Mouse (Mus musculus) neural tube, embryonic 12.5 days (tissue): ENCODE data around the gene Gng3. TPM values are rescaled to one million over a fixed set of nuclear protein-coding genes. Genes with fewer than 3 reads are reported as not detected.
"Not testable (repeated sequence)": the region's sequence is repeated elsewhere in the genome, so short reads cannot be mapped to it uniquely, and the experiment has no call there.

Source experiments
- ATAC-seq: fragments of 200-750 bp; cut with Nextera tagmentation; 2 replicates; pipeline ENCODE4 v1.8.0; 2017; ENCODE audit warnings: low read depth, mild to moderate bottlenecking, moderate TSS enrichment, moderate library complexity; ENCODE audit not compliant: low FRiP score
- H3K27ac ChIP-seq: fragments of 300-500 bp; sonication (generic); 2 replicates; pipeline ENCODE4 v1.5.1; 2016
- H3K27me3 ChIP-seq: fragments of 300-500 bp; sonication (generic); replicated peaks from 2 replicates; pipeline ENCODE4 v1.6.1; 2016; ENCODE audit warnings: mild to moderate bottlenecking
- H3K36me3 ChIP-seq: fragments of 300-500 bp; sonication (generic); 2 replicates; pipeline ENCODE4 v1.6.1; 2016; ENCODE audit warnings: mild to moderate bottlenecking
- H3K4me1 ChIP-seq: fragments of 300-500 bp; sonication (generic); 2 replicates; pipeline ENCODE4 v1.6.1; 2016
- H3K4me2 ChIP-seq: fragments of 300-500 bp; sonication (generic); replicated peaks from 2 replicates; pipeline ENCODE4 v1.6.1; 2016; ENCODE audit warnings: mild to moderate bottlenecking
- H3K4me3 ChIP-seq: fragments of 300-500 bp; sonication (generic); 2 replicates; pipeline ENCODE4 v1.5.1; 2016
- H3K9ac ChIP-seq: fragments of 300-500 bp; sonication (generic); 2 replicates; pipeline ENCODE4 v1.6.1; 2016; ENCODE audit warnings: mild to moderate bottlenecking
- H3K9me3 ChIP-seq: fragments of 300-500 bp; sonication (generic); 2 replicates; pipeline ENCODE4 v1.6.1; 2016; ENCODE audit warnings: mild to moderate bottlenecking
- WGBS: fragments of 180-500 bp; shearing (Covaris S2); methylation state at CpG from one replicate; pipeline ENCODE4 v1.1.7; 2016; 5-methylcytosine and 5-hydroxymethylcytosine counted together
- polyA plus RNA-seq: library from polyadenylated mRNA; unstranded; fragments of >200 nt; fragmentation: Nextera tagmentation; extraction: Ambion mirVana; gene quantifications from 2 replicates; pipeline ENCODE4 v1.2.1, GENCODE M21; 2016

The Gng3 gene
- polyA plus RNA-seq, 1 experiment from 2014 or later = 211 TPM

- 21% methylated on average over 29 of the region's 29 CpGs for WGBS
- ATAC-seq = no peak
- Histone ChIP-seq H3K4me1 (peaks cover 32% of the 10 kb centered on the region), H3K9me3 (no peaks in the 10 kb centered on the region), H3K9ac (peak overlapping the region; percentile 64), H3K4me3 (peak overlapping the region; percentile 52), H3K4me2 (peak overlapping the region; percentile 75), H3K36me3 (peaks cover 18% of the 10 kb centered on the region), H3K27ac (0 out of 2 replicates have a peak overlapping the region, but pooled peaks have one; percentile 37), H3K27me3 (no peaks in the 10 kb centered on the region)
These were observed 1.2 kb upstream of the Gng3 start for GRCm38 (mm10) chr19:8839908-8840791.

DNA sequence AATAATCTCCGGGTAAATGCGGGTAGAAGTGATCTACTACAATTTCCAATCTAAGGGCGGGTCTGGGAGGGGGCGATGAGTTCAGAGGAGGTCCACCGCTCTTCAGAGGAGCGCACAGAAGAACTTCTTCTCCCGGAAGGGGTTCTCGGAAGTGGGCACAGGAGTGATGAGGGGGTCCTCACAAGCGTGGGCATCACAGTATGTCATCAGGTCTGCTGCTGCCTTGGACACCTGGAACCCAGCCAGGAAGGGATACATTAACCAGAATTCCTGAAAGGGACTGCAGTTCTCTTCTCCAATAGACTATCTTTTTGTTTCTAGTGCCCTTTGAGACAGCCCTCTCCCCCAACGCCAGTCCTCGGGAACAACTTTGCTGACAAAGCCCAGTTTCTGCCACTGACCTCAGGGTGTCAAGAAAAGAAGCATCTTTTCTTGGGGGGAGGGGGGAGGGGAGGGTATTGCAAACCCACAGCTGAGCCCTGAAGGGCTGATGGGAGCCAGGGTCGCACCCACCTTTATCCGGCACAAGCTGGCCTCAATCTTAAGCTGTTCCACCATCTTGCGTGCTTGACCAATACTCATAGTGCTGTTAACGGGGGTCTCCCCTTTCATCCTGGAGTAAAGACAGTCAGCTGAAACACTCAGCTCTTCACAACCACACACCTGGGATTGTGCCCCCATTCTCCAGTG, 808 bp downstream of the Gng3 start:
- H3K36me3 ChIP-seq = peaks cover 32% of the 10 kb centered on the region
- H3K27ac ChIP-seq = peak overlapping the region; percentile 91
- 23% methylated on average over 15 of the region's 15 CpGs for WGBS
- H3K4me3 ChIP-seq = peak overlapping the region; percentile 52
- H3K4me1 ChIP-seq = peaks cover 32% of the 10 kb centered on the region
- H3K9ac ChIP-seq = peak overlapping the region; percentile 71
- peak; percentile 38 for ATAC-seq
- no peaks in the 10 kb centered on the region for H3K27me3 ChIP-seq
- H3K4me2 ChIP-seq = peak overlapping the region; percentile 75
- no peaks in the 10 kb centered on the region for H3K9me3 ChIP-seq

GRCm38 (mm10) chr19:8837251-8837791, 1.7 kb downstream of the Gng3 start, which contains the start of gene Bscl2:
TSS of gene Bscl2 (plus strand) at chr19:8837467.
- peak within 1 kb of the TSS; percentile 91 for H3K27ac ChIP-seq
- H3K9me3 ChIP-seq = no peaks in the 10 kb centered on the region
- WGBS = under 1% methylated on average over 37 of the region's 38 CpGs
- H3K4me2 ChIP-seq = peak within 1 kb of the TSS; percentile 75
- peaks cover 32% of the 10 kb centered on the region for H3K4me1 ChIP-seq
- H3K4me3 ChIP-seq = peak within 1 kb of the TSS; percentile 52
- peak; percentile 74 for ATAC-seq
- peaks cover 36% of the 10 kb centered on the region for H3K36me3 ChIP-seq
- H3K9ac ChIP-seq = peak within 1 kb of the TSS; percentile 71
- no peaks in the 10 kb centered on the region for H3K27me3 ChIP-seq

DNA sequence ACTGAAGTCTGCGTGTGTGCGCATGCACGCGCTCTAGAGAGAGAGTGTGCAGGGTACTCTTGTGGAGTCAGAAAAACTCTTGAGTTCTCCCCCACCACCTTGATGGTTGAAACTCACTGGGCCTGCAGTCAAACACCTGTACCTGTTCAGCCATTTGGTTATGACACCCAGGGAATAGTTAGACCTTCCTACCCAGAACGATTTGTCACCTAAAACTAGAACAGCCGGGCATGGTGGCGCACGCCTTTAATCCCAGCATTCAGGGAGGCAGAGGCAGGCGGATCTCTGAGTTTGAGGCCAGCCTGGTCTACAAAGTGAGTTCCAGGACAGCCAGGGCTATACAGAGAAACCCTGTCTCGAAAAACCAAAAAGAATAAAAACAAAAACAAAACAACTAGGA, 2.7 kb downstream of the Gng3 start:
- Histone ChIP-seq H3K4me1 (peaks cover 32% of the 10 kb centered on the region), H3K36me3 (peaks cover 44% of the 10 kb centered on the region), H3K4me2 (peak overlapping the region; percentile 75)
- WGBS = 98% methylated on average over 10 of the region's 10 CpGs
- not testable (repeated sequence) for ATAC-seq, H3K27me3 ChIP-seq, H3K27ac ChIP-seq, H3K9me3 ChIP-seq, H3K9ac ChIP-seq, H3K4me3 ChIP-seq

DNA sequence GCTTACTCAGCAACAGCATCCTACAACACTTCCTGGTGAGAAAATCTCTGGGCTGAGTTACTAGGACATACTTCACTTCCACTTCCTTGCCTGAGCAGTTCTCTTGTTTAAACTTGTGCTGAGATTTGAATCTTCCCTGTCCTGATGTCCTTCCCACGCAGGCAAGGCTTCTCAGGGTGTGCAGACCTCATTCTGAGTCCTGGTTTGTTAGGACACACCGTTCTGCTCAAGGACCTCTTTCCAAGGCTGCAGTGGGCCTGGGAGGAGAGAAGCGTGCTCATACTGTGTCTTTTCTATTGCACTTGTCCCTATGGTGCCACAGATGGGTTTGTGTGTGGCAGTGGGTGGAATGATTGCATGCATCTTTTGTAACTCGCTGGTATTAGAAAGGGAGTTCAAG, 6.0 kb downstream of the Gng3 start:
- WGBS = 94% methylated on average over 4 of the region's 4 CpGs
- no peaks in the 10 kb centered on the region for H3K27me3 ChIP-seq

GRCm38 (mm10) chr19:8831262-8831661, 7.7 kb downstream of the Gng3 start:
- Histone ChIP-seq H3K36me3 (peaks cover 88% of the 10 kb centered on the region), H3K4me1 (no peaks in the 10 kb centered on the region), H3K27me3 (no peaks in the 10 kb centered on the region), H3K4me3 (no peak overlapping the region), H3K9me3 (no peaks in the 10 kb centered on the region), H3K27ac (no peak overlapping the region), H3K4me2 (no peak overlapping the region), H3K9ac (no peak overlapping the region)
- ATAC-seq = no peak
- WGBS = 85% methylated on average over 11 of the region's 11 CpGs

More for the DNA sequence above, 6.0 kb downstream of the Gng3 start:
- ATAC-seq = no peak
- no peak overlapping the region for H3K27ac ChIP-seq
- H3K4me1 ChIP-seq = 0 out of 2 replicates have a peak, but pooled peaks cover under 1% of the 10 kb centered on the region
- peaks cover 74% of the 10 kb centered on the region for H3K36me3 ChIP-seq
- H3K4me2 ChIP-seq = no peak overlapping the region
- H3K9me3 ChIP-seq = no peaks in the 10 kb centered on the region
- H3K9ac ChIP-seq = no peak overlapping the region
- no peak overlapping the region for H3K4me3 ChIP-seq

DNA sequence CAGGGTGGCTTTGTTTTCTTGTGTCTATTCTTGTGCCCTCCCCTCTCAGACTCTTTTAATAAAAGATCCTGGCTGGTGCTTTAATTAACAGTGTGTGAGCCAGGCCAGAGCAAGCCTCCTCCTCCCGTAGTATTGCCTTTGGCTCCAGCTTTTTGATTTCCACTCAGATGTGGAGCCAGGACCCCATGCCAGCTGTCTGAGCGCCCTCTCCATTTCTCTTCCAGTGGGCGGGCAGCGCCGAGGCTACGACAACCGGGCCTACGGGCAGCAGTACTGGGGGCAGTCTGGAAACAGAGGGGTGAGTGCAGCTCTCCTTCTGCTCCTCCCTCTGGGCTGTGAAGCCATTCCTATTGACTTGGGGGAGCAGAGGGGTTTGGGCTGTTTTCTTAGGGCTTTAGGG, 8.3 kb downstream of the Gng3 start:
- Histone ChIP-seq H3K9me3 (no peaks in the 10 kb centered on the region), H3K36me3 (peaks cover 91% of the 10 kb centered on the region), H3K9ac (no peak overlapping the region), H3K4me1 (no peaks in the 10 kb centered on the region), H3K27me3 (no peaks in the 10 kb centered on the region), H3K4me2 (no peak overlapping the region), H3K27ac (no peak overlapping the region), H3K4me3 (no peak overlapping the region)
- 94% methylated on average over 8 of the region's 8 CpGs for WGBS
- ATAC-seq = no peak

- Histone ChIP-seq H3K36me3 (peaks cover 95% of the 10 kb centered on the region), H3K9ac (no peak within 1 kb of the TSS), H3K27me3 (no peaks in the 10 kb centered on the region), H3K4me2 (no peak within 1 kb of the TSS), H3K4me1 (no peaks in the 10 kb centered on the region), H3K4me3 (no peak within 1 kb of the TSS), H3K27ac (no peak within 1 kb of the TSS), H3K9me3 (no peaks in the 10 kb centered on the region)
- WGBS = 85% methylated on average over 8 of the region's 8 CpGs
- ATAC-seq = no peak
These were observed 9.3 kb downstream of the Gng3 start, which contains the start of gene AC129217.1 for GRCm38 (mm10) chr19:8829660-8830059. TSS of gene AC129217.1 (plus strand) at chr19:8829773.

GRCm38 (mm10) chr19:8822696-8823095, 16.3 kb downstream of the Gng3 start:
- 75% methylated on average over 8 of the region's 8 CpGs for WGBS
- Histone ChIP-seq H3K4me3 (peak overlapping the region; percentile 8; the same call in 1 of the 2 replicates), H3K9me3 (no peaks in the 10 kb centered on the region), H3K4me1 (peaks cover 29% of the 10 kb centered on the region), H3K36me3 (peaks cover 48% of the 10 kb centered on the region), H3K4me2 (peak overlapping the region; percentile 97), H3K9ac (peak overlapping the region; percentile 98; the same call in 1 of the 2 replicates), H3K27me3 (no peaks in the 10 kb centered on the region), H3K27ac (no peak overlapping the region)
- ATAC-seq = no peak

- WGBS = 2% methylated on average over 7 of the region's 7 CpGs
- H3K27ac ChIP-seq = 0 out of 2 replicates have a peak overlapping the region, but pooled peaks have one; percentile 98
- peaks cover 39% of the 10 kb centered on the region for H3K36me3 ChIP-seq
- H3K4me1 ChIP-seq = peaks cover 41% of the 10 kb centered on the region
- no peaks in the 10 kb centered on the region for H3K9me3 ChIP-seq
- no peak for ATAC-seq
- H3K9ac ChIP-seq = peak overlapping the region; percentile 98
- H3K4me3 ChIP-seq = peak overlapping the region; percentile 100
- peak overlapping the region; percentile 97 for H3K4me2 ChIP-seq
- H3K27me3 ChIP-seq = no peaks in the 10 kb centered on the region
These were observed 17.8 kb downstream of the Gng3 start for GRCm38 (mm10) chr19:8821146-8821545.

GRCm38 (mm10) chr19:8820424-8820956, 18.5 kb downstream of the Gng3 start:
- under 1% methylated on average over 48 of the region's 48 CpGs for WGBS
- H3K4me2 ChIP-seq = peak overlapping the region; percentile 97
- H3K27me3 ChIP-seq = no peaks in the 10 kb centered on the region

More at GRCm38 (mm10) chr19:8820424-8820956, 18.5 kb downstream of the Gng3 start:
- peak overlapping the region; percentile 98 for H3K9ac ChIP-seq
- no peak; the same call in 1 of the 2 replicates for ATAC-seq
- no peaks in the 10 kb centered on the region for H3K9me3 ChIP-seq
- peaks cover 44% of the 10 kb centered on the region for H3K4me1 ChIP-seq
- peaks cover 39% of the 10 kb centered on the region for H3K36me3 ChIP-seq
- H3K4me3 ChIP-seq = peak overlapping the region; percentile 100
- peak overlapping the region; percentile 98 for H3K27ac ChIP-seq
